Comparison of ENCODE assay signal across 16 mouse cellular contexts in genomic region chr10:40278317-40278716, GRCm38 (mm10).
"Had no signal": no experiment of that assay in that cellular context is flagged by ENCODE, and none has a peak within 500 bp of the region (broad histone marks: within the 10 kb centered on the region; RNA-seq: fewer than 3 reads in every experiment).

No protein-coding gene starts in this region.

- DNase-seq: kidney, adult 18-20 months; kidney, adult 9 months; kidney, postnatal 14 days; kidney, postnatal 4 days; left cerebral cortex, postnatal 4 days; liver, postnatal 0 days; lung, postnatal 4 days; midbrain, embryonic 14.5 days; thymus, adult 18-20 months; thymus, postnatal 36 days had no signal

- ATAC-seq: intestine, embryonic 16.5 days; liver, postnatal 0 days had no signal

- H3K9ac ChIP-seq: limb, embryonic 12.5 days; limb, embryonic 15.5 days; liver, embryonic 14.5 days; liver, postnatal 0 days had no signal

- H3K4me3 ChIP-seq: limb, embryonic 12.5 days; limb, embryonic 15.5 days had no signal

- H3K4me2 ChIP-seq: limb, embryonic 12.5 days; limb, embryonic 15.5 days; liver, embryonic 11.5 days; midbrain, embryonic 11.5 days had no signal

- H3K4me1 ChIP-seq: limb, embryonic 12.5 days; limb, embryonic 15.5 days had no signal

- H3K27ac ChIP-seq: limb, embryonic 12.5 days; limb, embryonic 15.5 days; liver, embryonic 14.5 days had no signal

- H3K27me3 ChIP-seq: limb, embryonic 12.5 days; limb, embryonic 15.5 days had no signal

- H3K9me3 ChIP-seq: limb, embryonic 12.5 days; limb, embryonic 15.5 days had no signal
